13 mouse cellular contexts compared by ENCODE assay signal in the genomic region with DNA sequence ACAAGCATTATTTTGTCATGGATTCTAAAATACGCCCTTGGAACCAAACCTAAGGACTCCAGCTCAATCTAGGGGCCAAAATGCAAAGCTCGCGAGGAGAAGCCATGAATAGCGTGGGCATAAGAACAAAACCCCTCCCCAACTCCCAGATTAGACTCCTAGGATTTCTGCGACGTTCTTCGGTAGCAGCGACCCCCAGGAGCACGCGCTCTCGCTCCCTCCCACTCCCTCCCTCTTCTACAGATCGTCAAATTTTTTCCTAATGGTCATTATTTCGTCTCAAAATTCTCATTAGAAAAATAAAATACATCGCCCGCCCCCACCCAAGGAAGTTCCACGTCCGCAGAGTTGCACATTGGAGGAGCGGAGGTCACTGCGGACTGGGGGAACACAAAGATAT. TPM values are rescaled to one million over a fixed set of nuclear protein-coding genes. Genes with fewer than 3 reads are reported as not detected.
DNase-seq lines count a peak whose midpoint lies in the region; ATAC-seq lines count a peak whose summit lies in the region.
"Had no signal": no experiment of that assay in that cellular context is flagged by ENCODE, and none has a peak within 500 bp of the region (broad histone marks: within the 10 kb centered on the region; RNA-seq: fewer than 3 reads in every experiment).

No protein-coding gene starts in this region.

- H3K4me3 ChIP-seq in liver, embryonic 11.5 days (ENCODE audit: low read depth, low read length): no peak overlapping the region
- peak overlapping the region; percentile 64 for H3K4me3 ChIP-seq in forebrain, embryonic 11.5 days (ENCODE audit: low read depth, low read length)
- peak overlapping the region; percentile 27 for H3K4me3 ChIP-seq in hindbrain, embryonic 16.5 days (ENCODE audit: low read length)

- WGBS in liver, embryonic 11.5 days: 3% methylated on average over 19 of the region's 19 CpGs
- under 1% methylated on average over 19 of the region's 19 CpGs for WGBS in forebrain, embryonic 11.5 days
- WGBS in hindbrain, embryonic 16.5 days: under 1% methylated on average over 19 of the region's 19 CpGs

- ATAC-seq in liver, embryonic 11.5 days (replicated peaks; ENCODE audit: low FRiP score): no peak
- no peak for ATAC-seq in forebrain, embryonic 11.5 days (replicated peaks; ENCODE audit: low FRiP score)
- no peak for ATAC-seq in hindbrain, embryonic 16.5 days
- ATAC-seq: CD4-positive, CD25-positive, alpha-beta regulatory T cell, adult 4 months had no signal

- no peaks in the 10 kb centered on the region for H3K36me3 ChIP-seq in liver, embryonic 11.5 days (ENCODE audit: control insufficient read depth, insufficient read depth, low read length)
- H3K36me3 ChIP-seq in forebrain, embryonic 11.5 days (ENCODE audit: control insufficient read depth, insufficient read depth, low read length): no peaks in the 10 kb centered on the region
- H3K36me3 ChIP-seq in hindbrain, embryonic 16.5 days (ENCODE audit: control insufficient read depth, insufficient read depth, low read length): no peaks in the 10 kb centered on the region
- H3K36me3 ChIP-seq: limb, embryonic 13.5 days had no signal

- H3K27me3 ChIP-seq in liver, embryonic 11.5 days (replicated peaks; ENCODE audit: control insufficient read depth, insufficient read depth, low read length): peaks cover 99% of the 10 kb centered on the region
- peaks cover 23% of the 10 kb centered on the region for H3K27me3 ChIP-seq in forebrain, embryonic 11.5 days (ENCODE audit: control insufficient read depth, insufficient read depth, low read length)
- peaks cover 29% of the 10 kb centered on the region for H3K27me3 ChIP-seq in hindbrain, embryonic 16.5 days (replicated peaks; ENCODE audit: control insufficient read depth, insufficient read depth, low read length)

- no peaks in the 10 kb centered on the region for H3K4me1 ChIP-seq in liver, embryonic 11.5 days (replicated peaks; ENCODE audit: control insufficient read depth, insufficient read depth, low read length)
- H3K4me1 ChIP-seq in forebrain, embryonic 11.5 days (replicated peaks; ENCODE audit: control insufficient read depth, insufficient read depth, low read length): peaks cover 21% of the 10 kb centered on the region; the same call in 1 of the 2 replicates
- H3K4me1 ChIP-seq in hindbrain, embryonic 16.5 days (ENCODE audit: control insufficient read depth, insufficient read depth, low read depth, low read length): no peaks in the 10 kb centered on the region

- no peaks in the 10 kb centered on the region for H3K9me3 ChIP-seq in liver, embryonic 11.5 days (ENCODE audit: control insufficient read depth, low read length)
- no peaks in the 10 kb centered on the region for H3K9me3 ChIP-seq in forebrain, embryonic 11.5 days (ENCODE audit: control insufficient read depth, low read length)
- H3K9me3 ChIP-seq in hindbrain, embryonic 16.5 days (ENCODE audit: control insufficient read depth, low read length): no peaks in the 10 kb centered on the region
- H3K9me3 ChIP-seq: limb, embryonic 13.5 days had no signal

- peak; percentile 36 for DNase-seq in liver, embryonic 11.5 days (ENCODE audit: low spot score)
- DNase-seq in liver: no peak
- DNase-seq in forebrain, embryonic 11.5 days (ENCODE audit: low spot score): peak; percentile 58
- DNase-seq in retina, postnatal 1 day: peak; percentile 50
- DNase-seq in right cerebral cortex, adult 2 months (ENCODE audit: low spot score in 2 of 2): no peak
- no peak for DNase-seq in adrenal gland, postnatal 14 days
- no peak for DNase-seq in heart, adult 18-20 months
- DNase-seq: thymus, postnatal 36 days had no signal

- no peak overlapping the region for H3K4me2 ChIP-seq in liver, embryonic 11.5 days
- H3K4me2 ChIP-seq in forebrain, embryonic 11.5 days (ENCODE audit: low read depth, low read length, severe bottlenecking): peak overlapping the region; percentile 79
- H3K4me2 ChIP-seq in hindbrain, embryonic 16.5 days (ENCODE audit: low read length): no peak overlapping the region

- no peak overlapping the region for H3K9ac ChIP-seq in liver, embryonic 11.5 days (ENCODE audit: low read depth, low read length)
- H3K9ac ChIP-seq in forebrain, embryonic 11.5 days (ENCODE audit: low read length): peak overlapping the region; percentile 92
- H3K9ac ChIP-seq in hindbrain, embryonic 16.5 days (ENCODE audit: low read depth, low read length): no peak overlapping the region
- H3K9ac ChIP-seq: limb, embryonic 13.5 days had no signal

- no peak overlapping the region for H3K27ac ChIP-seq in liver, embryonic 11.5 days (ENCODE audit: low read depth, low read length)
- peak overlapping the region; percentile 85 for H3K27ac ChIP-seq in forebrain, embryonic 11.5 days (ENCODE audit: low read depth, low read length)
- no peak overlapping the region for H3K27ac ChIP-seq in hindbrain, embryonic 16.5 days (ENCODE audit: low read depth, low read length)
- H3K27ac ChIP-seq: limb, embryonic 13.5 days had no signal

RNA-seq across cellular contexts. Expression of gene Otx2, which starts 6.8 kb away (rescaled TPM):
- polyA plus RNA-seq in liver, embryonic 11.5 days (2014; fragmentation: Nextera tagmentation; extraction: Ambion mirVana): not detected in 2 replicates
- polyA plus RNA-seq in forebrain, embryonic 11.5 days (2014; fragmentation: Nextera tagmentation; extraction: Ambion mirVana): 73.3 and 78.7 TPM in 2 replicates
- 21.0 and 26.3 TPM in 2 replicates for polyA plus RNA-seq in hindbrain, embryonic 16.5 days (2015; fragmentation: Nextera tagmentation; extraction: Ambion mirVana)
- total RNA-seq in adrenal gland, postnatal 14 days (2021): not detected in 2 replicates
- total RNA-seq in heart, adult 18-20 months (2021): not detected
- polyA plus RNA-seq: CD4-positive, CD25-positive, alpha-beta regulatory T cell, adult 4 months; heart, embryonic 16.5 days; kidney, embryonic 14.5 days; limb, embryonic 13.5 days had no signal

Comparison
In these comparisons a context has a peak if more than half of its experiments do, and no peak if none do; other contexts are left out.
1. DNase-seq: peak in liver, embryonic 11.5 days (single experiment), forebrain, embryonic 11.5 days (single experiment) and retina, postnatal 1 day (single experiment); none in liver (single experiment), right cerebral cortex, adult 2 months (0 of 2), adrenal gland, postnatal 14 days (single experiment) and heart, adult 18-20 months (0 of 2).
2. RNA of gene Otx2, which starts 6.8 kb away (polyA plus RNA-seq): 73.3 to 78.7 TPM in forebrain, embryonic 11.5 days and 21.0 to 26.3 TPM in hindbrain, embryonic 16.5 days; not detected in liver, embryonic 11.5 days; every median in the first group is over 10 times any median in the second.